Mouse (Mus musculus): ENCODE measurements around the gene Klhl32.
"Not testable (repeated sequence)": the region's sequence is repeated elsewhere in the genome, so short reads cannot be mapped to it uniquely, and the experiment has no call there.

Klhl32 gene

DNA sequence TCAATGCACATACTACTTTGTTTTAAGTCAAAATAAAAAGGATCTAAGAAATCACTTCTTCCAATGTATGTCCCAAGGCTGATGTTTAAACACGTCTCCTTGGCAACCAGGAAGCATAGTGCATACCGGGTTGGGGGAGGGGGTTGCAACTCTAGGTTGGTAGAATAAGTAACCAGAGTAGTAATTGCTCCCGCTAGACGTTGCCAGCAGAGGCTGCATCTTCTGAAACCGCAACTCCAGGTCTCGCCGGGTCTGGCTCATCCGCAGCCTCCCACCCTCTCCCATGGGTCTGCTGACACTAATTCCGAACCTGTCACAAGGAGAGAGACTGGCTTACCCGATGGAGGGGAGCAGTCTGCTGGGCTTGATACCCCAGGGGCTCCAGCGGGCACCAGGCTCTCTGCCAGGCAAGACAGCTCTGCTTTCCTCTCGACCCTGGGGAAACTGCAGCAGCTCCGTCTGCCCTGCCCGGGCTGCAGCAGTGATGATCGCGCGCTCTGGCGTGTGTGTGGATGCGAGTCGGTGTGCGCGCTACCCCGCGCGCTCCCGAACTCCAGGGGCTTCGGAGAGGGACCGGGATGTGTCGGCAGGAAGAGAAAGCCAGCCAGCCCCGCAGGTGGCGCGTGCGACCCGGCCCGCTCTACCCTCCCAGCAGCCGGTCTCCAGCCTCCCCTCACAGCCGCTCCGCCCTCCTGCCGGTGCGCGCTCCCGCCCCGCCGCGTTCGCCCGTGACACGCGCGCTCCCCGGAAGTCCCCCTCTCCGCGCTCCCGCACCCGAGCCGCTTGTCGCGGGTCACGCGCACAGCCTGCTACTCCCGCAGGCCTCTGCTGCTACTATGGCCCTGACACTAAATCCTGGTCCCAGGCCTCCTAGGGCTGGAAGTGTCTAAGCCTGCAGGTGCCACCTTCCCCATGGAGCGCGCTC is at the start of gene Klhl32:
Gene Klhl32 (minus strand): TSS at position 724 of the 925 bp plus-strand sequence.
- DNase-seq (ENCODE audit: low read depth, low spot score) = peak; percentile 17

DNA sequence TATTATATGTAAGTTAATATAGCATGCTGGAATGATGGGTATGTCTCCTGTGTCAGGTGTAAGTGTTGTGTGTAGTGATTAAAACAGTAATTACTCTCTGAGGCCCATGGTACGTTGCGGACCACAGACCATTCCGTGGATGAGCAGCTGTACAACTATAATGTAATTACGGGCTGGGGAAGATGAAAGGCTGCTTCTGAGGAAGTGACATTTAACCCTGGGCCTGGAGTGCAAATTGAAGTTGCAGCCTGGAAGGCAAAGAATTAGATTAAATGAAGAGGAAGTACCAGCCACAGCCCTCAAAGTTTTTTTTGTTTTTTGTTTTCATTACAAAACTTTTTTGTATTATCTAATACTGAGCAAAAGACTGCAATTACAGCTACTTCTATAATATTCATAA is 48.2 kb upstream of the Klhl32 start:
- peak; percentile 10 for DNase-seq (ENCODE audit: low read depth, low spot score)

DNA sequence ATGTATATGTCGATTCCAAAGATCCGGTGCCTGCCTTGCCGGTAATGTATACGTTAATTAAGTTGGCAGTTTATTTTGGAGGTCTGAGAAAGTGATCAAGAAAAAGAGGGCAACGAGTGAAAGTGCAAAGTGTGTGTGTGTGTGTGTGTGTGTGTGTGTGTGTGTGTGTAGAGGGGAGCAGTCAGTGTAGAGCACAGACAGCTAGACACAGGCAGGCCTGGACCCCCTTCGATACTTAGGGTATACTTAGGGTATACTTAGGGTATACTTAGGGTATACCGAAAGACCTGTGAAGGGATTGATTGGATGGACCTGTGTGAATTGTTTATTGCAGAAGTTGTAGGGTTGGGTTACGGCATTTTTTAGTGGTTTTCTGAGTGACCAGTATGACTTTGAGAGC is 47.7 kb upstream of the Klhl32 start:
- peak; percentile 19 for DNase-seq (ENCODE audit: low read depth, low spot score)

DNA sequence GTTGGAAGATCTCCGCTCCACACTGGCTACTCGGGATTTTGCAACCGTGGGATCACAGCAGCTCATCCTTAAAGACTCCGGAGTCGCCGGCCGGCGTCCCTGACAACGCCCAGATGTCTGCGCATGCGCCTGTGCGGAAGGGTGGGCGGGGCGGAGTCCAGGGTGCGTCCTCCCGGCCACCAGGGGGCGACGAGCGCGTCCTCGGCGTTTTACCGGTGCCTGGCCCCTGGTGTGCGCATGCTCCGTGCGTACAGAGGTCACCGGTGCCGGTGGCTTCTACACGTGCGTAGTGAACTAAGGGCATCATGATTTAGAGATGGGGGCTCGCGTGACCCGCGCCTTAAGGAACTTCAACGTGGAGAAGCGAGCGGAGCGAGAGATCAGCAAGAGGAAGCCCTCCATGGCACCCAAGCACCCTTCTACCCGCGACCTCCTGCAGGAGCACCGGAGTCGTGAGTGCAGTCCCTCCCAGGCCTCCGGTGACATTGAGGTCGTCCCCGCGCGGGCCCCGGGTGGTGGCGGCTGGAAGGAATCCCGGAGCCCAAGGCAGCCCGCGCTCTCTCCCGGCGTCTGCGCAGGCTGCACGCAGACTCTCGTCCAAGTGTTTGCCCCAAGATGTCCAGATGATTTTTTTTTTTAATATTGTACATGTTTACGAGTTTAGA is 47.1 kb upstream of the Klhl32 start, which contains the start of gene Ndufaf4:
Gene Ndufaf4 (plus strand): TSS at position 233 of the 665 bp plus-strand sequence.
- peak; percentile 93 for DNase-seq (ENCODE audit: low read depth, low spot score)

DNA sequence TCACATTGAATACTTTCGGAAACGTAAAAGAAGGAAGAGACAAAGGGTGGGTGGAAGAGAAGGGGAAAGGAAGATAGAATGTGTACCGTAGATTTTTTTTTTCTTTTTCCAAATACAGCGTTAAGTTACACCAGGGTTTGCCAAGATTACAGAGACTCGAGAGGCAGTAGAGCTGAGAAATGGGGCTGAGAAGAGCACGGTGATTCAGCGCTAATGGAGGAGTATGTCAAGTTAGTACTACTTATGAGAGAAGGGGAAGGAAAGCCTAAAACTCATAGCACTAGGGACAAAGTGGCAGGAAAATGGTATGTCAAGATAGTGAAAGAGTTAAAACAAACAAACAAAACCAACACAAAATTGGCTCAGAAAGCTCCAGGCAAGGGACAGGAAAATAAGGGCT is 46.4 kb upstream of the Klhl32 start:
- no peak for DNase-seq (ENCODE audit: low read depth, low spot score)

DNA sequence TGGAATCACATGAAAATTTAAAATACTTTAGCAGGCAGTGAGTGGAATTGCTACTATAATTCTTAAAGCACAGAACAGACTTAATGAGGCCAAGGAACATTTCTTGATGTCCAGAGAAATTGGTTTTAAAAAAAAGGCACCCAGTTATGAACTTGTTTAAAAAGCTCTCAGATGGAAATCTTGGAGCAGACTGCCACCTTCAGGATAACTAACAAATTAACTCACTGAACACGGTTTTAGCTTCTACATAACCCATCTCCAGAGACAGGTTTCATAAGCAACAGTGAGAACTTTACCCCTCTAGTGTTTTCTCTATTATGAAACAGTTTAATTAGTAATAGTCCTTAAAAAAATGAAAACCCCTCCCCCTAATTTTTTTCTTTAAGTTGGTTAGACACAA is 45.9 kb upstream of the Klhl32 start:
- DNase-seq (ENCODE audit: low read depth, low spot score) = peak; percentile 48

DNA sequence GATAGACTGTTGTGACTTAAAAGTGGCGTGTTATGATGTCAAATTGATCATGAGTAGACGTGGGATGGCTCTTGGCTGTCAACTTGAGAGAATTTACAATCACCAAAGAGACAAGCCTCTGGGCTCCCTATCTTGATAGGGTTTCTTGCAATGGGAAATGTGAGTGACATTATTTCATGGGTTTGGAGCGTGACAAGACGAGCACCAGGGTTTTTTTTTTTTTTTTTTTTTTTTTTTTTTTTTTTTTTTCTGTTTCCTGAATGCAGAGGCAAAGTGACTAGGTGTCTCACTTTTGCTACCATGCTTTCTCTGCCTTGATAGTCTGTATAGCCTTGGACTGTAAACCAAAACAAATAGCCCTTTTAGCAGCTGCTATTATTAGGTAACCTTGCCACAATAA is 43.7 kb upstream of the Klhl32 start:
- no peak for DNase-seq (ENCODE audit: low read depth, low spot score)

DNA sequence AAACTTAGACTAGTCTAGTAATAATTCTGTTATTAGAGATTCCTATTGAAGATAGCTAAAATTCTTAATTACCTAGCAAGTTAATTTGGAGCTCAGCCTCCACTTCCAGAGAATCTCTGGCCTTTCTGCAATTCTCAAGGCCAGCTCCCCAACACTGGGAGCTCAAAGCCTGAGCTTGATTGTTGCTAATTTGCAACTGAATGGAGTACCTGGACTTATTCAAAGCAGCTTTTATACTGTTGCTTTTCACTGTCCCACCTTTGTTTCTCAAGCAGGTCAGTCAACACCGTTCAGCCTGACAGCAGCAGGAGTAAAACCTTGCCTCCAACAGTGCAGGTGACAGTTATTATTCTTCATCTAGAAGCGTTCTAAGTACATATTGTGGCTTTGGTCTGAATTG is 41.4 kb upstream of the Klhl32 start:
- DNase-seq (ENCODE audit: low read depth, low spot score) = not testable (repeated sequence)

DNA sequence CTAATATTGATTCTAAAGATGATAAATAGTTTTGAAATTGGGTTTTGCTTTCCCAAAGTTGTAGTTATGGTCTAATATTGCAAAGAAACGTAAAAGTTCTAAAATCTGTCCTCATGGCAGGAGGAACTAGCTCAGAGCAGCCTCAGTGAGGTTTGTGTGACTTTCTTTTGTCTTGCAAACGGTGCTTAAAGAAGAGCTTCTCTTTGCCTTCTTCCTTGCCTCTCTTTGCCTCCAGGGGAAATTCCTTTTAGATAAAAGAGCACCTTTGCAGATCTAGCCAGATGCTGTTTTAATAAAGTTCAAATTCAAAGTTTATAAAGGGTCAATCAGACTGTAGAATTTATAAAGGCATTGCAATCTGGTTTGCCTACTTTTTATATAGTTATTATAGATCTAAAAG is 38.5 kb upstream of the Klhl32 start:
- not testable (repeated sequence) for DNase-seq (ENCODE audit: low read depth, low spot score)

DNA sequence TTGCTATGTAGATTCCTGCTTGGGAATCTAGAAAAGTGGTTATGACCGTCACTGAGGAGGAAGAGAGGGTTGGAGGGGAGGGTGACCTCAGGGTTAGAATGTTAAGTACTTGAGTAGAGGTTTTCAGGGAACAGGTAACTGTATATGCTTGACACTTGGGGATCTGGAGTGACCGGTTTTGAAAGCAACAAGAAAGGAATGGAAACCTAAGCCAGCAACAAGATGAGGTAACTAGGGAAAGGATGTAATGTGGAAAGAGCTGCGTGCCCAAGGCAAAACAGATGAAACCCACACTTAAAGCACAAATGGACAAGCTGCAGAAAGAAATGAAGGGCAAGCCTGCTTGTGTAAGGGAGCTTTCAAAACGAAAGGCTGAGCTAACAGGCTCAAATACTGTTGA is 18.3 kb upstream of the Klhl32 start:
- DNase-seq (ENCODE audit: low read depth, low spot score) = no peak

DNA sequence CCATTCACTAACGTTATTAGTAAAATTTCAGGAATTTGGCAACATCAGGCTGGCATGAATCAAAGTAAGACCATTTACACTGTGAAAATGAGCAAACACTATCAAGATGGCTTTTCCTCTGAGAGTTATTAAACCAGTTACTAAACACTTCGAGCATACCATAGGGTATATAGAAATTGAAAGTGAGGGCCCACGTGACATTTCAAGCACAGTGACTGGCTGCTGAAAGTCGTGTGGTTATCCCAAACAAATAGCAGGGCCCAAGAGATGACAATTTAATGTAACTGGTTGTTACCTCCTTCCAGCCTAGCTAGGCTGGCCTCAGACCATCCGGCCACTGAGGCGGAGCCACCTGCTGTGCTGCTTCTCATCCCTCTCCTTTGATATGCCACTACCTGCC is 14.8 kb upstream of the Klhl32 start:
- no peak for DNase-seq (ENCODE audit: low read depth, low spot score)

DNA sequence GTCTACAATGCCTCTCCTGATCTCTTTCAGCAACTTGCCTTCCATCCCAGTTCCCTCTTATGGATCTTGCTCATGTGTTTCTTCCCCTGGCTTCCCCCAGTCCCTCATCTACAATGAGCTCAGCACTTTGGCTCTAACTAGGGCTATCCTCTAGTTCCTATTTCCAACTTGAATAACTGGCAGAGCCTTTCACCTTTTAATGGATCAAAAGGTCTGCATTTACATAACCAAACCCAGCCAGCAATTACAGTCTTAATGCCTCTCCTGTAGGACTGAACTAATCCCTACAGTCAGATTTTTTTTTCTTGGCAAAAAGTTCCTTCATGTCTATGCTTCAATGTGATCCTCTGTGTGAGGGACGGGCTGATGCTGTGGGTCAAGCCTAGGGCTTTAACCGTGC is 3.5 kb downstream of the Klhl32 start:
- no peak for DNase-seq (ENCODE audit: low read depth, low spot score)

DNA sequence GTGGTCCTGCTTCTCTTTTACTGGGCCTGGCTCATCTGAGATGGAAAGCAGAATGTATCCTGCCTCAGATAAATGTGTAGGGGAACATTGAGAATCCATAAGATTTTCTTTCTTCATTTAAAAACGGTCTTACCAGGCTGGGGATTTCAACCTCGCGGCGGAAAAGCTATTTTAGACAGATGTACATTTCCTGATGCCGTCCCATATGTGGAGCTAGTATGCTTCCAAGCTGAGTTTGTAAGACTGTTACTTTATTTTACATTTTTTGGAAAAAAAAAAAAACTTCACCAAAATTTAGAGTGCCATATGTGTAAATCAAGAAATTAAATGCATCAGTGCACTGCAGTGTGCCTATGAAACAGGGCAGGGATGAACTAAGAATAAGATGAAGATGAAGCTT is 5.4 kb downstream of the Klhl32 start:
- DNase-seq (ENCODE audit: low read depth, low spot score) = no peak

DNA sequence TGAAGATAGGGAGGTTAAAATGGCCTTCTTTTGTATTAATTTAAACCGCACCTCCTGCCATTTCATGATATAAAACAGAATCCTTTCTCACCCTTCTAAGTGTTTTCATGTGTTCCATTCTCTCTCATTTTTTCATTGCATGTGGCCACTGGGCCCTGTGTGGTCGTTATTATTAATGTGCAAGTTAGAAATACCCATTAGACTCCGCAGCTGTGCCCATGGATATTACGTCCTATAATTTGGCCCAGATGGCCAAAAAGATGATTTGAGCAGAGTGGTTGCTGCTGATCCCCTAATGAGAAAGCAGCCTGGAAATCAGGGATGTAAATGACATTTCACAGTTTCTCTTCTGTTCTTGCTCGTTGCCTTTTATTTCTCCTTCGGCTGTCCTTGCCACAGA is 12.4 kb downstream of the Klhl32 start:
- DNase-seq (ENCODE audit: low read depth, low spot score) = no peak

DNA sequence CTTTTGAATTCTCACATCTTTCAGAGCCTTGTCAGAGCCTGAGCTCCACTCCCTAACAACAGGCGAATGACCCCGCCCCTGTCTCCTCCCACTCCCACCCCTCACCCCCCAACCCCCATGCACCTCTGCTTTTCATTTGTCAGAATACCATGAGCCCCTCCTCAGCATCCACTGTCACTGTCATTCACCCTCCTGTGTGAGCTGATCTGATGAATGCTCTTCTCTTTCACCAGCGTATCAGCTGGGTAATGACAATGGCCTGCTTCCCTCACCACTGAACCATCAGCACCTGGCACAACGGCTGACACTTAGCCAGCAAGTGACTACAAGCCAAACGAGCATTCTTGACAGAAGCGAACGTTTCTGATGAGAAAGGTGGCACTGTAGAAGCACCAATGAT is 15.4 kb downstream of the Klhl32 start:
- DNase-seq (ENCODE audit: low read depth, low spot score) = no peak

DNA sequence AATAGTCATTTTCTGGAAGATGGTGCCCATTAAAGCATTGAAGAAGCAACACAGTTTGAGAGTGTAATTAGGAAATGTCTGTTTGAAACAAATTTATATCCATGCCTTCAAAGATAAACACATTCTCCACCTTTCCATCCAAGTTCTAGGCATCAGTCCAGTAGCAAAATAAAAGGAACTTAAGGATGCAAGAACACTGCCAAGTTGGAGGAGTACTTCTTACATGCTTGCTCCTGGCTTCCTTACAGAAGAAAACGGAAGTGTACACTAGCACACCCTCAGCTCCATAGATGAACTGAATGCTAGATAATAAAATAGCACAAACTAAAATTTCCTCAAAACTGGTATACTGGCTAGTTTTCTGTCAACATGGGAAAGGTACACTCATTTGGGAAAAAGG is 42.6 kb downstream of the Klhl32 start:
- no peak for DNase-seq (ENCODE audit: low read depth, low spot score)

DNA sequence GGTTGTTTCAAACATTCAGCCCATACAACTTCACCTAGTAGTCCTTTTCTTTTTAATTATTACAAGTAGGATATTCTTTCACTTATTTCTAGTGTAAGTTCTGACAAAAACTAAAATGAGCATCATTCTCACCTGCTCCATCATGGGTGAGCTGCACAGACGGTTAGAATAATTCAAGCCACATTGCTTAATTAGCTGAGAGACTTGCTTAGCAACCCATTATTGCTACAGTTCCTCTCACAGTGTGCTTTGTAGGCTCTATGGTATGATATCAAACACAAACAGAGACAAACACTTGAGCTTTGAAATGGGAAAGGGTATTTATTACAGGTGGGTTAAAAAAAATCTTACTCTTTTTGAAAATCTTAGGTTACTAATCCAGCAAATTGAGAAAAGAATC is 49.0 kb downstream of the Klhl32 start:
- no peak for DNase-seq (ENCODE audit: low read depth, low spot score)

DNA sequence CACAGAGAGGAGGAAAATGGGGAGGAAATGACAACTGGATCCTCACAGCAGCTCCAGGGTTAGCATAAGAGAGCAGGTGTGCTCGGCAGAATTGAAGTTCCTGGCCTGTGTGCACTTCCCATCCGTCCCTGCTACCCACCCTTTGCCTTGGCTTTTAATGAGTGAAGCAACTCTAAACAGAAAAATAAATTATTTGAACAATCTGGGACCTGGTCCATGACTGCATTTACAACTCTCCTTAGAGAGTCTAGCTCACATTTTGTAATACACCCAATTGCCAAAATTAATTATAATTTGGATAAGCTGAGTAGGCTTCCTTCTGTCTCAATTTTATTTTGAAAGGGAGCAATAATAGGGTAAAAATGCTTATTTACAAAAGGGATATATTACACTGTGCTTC is 49.6 kb downstream of the Klhl32 start:
- no peak for DNase-seq (ENCODE audit: low read depth, low spot score)

DNA sequence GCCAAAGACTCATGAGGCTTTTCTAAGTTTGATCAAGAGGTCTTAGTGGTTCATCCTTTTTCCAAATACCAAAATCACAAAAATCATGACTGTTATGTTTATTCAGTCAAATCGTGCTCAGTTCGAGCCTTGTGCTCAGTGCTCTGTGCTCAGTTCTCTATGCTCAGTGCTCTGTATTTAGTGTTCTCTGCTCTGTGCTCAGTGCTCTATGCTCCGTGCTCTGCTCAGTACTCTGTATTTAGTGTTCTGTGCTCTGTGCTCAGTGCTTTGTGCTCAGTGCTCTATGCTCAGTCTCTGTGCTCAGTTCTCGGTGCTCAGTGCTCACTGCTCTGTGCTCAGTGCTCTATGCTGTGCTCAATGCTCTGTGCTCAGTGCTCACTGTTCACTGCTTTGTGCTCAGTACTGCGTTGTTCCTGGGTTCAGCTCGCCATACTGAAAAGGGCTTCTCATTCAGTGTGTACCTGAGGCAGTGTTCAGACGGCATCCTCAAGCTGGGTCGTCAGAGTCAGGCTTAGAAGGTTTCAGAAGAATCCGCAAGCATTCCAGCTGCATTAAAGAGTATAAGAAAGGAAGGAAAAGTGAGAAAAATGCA is 50.5 kb downstream of the Klhl32 start:
- no peak for DNase-seq (ENCODE audit: low read depth, low spot score)

DNA sequence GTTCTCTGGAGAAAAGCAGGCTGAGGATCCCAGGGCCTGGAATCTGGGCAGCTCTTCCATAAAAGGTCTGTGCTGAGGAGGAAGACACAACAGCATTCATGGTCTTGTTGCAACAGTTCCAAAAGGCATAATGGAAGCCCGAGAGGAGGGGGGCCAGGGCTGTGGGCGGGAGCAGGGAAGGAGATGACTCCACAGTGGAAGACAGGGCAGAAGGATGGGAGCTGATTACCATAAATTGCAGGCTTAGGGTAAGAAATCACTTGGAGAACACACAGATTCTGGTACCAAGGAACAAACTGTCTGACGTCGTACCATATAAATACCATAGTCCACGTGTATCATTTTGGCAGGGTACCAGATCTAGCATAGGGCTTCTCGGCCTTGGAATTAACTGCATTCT is 51.9 kb downstream of the Klhl32 start:
- DNase-seq (ENCODE audit: low read depth, low spot score) = no peak

DNA sequence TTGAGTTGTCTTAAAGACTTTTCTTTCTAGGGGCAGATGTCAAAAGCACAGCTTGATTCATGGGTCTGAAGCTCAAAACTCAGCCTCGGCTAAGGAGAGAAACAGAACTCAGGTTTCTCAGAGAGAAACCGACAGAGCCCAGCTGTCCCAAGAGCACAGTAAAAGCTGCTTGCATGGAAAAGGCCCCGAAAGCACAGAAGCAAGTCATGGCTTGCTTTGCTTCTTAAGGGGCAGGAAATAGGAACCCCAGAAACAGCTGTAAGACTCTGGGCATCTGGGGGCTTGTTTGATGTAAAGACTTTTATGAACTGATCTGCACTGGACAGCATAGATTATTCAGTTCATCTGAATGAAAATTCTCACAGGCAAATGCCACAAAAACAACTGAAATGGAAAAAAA is 53.1 kb downstream of the Klhl32 start:
- no peak for DNase-seq (ENCODE audit: low read depth, low spot score)

DNA sequence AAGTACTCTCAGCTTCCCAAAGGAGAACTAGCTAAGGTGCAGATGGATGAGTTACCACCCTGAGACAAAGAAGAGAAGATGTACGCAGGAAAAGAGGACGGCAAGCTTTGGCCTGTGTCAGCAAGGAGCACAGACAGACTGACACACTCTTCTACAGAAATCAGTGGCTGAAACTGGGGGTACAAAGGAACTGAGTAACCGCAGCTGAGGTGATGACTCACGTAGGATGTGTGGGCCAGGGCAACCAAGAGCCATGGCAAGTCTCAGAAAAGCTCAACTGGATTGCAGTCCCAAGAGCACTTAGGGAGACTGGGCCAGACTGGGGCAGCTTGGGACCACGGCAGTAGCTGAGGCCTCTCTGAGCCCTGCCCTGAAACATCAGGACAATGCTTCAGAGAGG is 53.6 kb downstream of the Klhl32 start:
- no peak for DNase-seq (ENCODE audit: low read depth, low spot score)

DNA sequence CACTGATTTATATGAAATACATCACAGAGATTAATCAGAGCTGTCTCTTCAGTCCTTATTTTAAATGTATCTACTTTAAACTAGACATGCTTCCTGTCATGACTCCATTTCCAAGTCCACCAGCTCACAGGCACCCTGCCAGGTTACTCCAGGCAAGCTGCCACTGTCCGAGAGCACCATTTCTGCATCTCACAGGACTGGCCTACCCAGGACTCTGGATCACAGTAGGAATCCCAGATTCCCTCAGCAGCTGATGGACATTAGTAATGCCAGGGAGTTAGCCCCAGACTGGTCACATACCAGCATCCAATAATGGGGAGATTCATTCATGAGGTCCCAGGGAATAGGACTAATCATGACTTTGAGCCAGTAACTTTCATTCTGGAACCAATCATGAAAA is 54.7 kb downstream of the Klhl32 start:
- DNase-seq (ENCODE audit: low read depth, low spot score) = no peak

Measured in CD4-positive helper T cell, adult 2 months (primary cell).